Mouse (Mus musculus): ENCODE data around the gene Gpx8. TPM values are rescaled to one million over a fixed set of nuclear protein-coding genes. Genes with fewer than 3 reads are reported as not detected.

The Gpx8 gene
- not detected for polyA plus RNA-seq (2017; shearing (Covaris generic))

GRCm38 (mm10) chr13:113046211-113046883 is at the start of gene Gpx8:
Gene Gpx8 (minus strand): TSS chr13:113046410.

DNA sequence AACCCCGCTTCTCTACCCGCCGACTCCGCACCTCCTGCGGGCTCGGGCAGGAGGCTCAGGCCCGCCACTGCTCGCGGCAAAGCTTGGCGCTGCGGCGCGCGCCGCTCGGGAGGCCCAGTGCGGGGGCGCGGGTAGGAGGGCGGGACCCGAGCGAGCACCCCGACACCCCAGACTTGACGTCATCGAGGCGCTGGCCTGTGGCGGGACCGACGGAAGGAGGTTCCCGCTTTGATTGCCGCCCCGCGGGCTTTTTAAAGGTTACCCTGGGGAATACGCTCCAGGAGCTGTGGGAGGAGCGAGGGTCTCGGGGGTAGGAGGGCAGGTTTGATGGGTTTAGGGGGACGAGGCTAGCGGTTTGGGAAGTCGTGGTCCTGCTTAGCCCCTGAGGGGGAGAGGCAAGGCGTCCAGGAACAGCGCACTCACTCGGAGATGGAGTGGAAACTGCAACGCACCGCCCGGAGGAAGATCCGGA is 11.2 kb downstream of the Gpx8 start, which contains the start of gene Cdc20b:
Cdc20b (plus strand) TSS at position 162 of the 472 bp plus-strand sequence.

DNA sequence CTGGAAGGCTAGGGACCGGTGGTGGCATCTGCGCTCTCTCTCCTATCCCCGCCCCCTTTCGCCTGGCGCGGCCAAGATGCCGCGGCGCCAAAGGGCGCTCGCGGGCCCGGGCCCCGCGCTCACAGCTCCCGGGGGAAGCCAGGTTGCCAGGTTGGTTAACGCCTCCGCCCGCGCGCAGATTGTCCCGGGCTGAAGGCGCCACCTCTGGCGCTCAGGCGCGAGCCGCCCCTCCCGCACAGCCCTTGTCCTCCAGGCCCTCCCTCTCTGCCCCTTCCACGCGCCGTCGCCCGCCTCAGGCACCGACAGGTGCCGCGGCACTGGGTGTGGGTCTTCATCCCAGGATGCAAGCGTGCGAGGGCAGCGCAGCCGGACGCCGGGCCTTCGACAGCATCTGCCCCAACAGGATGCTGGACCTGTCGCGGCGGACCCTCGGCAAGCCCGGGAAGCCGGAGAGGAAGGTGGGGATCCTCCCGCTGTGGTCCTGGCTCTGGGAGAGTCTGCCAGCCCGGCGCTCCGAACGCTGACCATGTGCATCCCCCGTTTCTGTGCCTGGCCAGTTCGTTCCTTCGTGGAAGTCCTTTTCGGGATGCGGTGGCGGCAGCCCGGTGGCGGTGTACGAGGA is 52.6 kb downstream of the Gpx8 start, which contains the start of gene Mcidas:
Mcidas (plus strand) TSS at position 315 of the 622 bp plus-strand sequence.

Other genes with a start within 250 kb of the Gpx8 start
- 5.5 TPM for gene Plpp1, start 245.6 kb downstream of the Gpx8 start, polyA plus RNA-seq (2017; shearing (Covaris generic))
- gene Mtrex, start 119.0 kb downstream of the Gpx8 start, polyA plus RNA-seq (2017; shearing (Covaris generic)): 95.0 TPM
- gene Dhx29, start 119.0 kb downstream of the Gpx8 start, polyA plus RNA-seq (2017; shearing (Covaris generic)): 32.2 TPM
- gene Ccno, start 58.6 kb downstream of the Gpx8 start, polyA plus RNA-seq (2017; shearing (Covaris generic)): not detected
- gene Mcidas, start 52.6 kb downstream of the Gpx8 start, polyA plus RNA-seq (2017; shearing (Covaris generic)): not detected
- gene Cdc20b, start 11.3 kb downstream of the Gpx8 start, polyA plus RNA-seq (2017; shearing (Covaris generic)): not detected
- gene Gzma, start 54.6 kb upstream of the Gpx8 start, polyA plus RNA-seq (2017; shearing (Covaris generic)): 3.5 TPM
- 0.26 TPM for gene Esm1, start 163.2 kb upstream of the Gpx8 start, polyA plus RNA-seq (2017; shearing (Covaris generic))
- gene Gzmk, start 179.5 kb upstream of the Gpx8 start, polyA plus RNA-seq (2017; shearing (Covaris generic)): 4.0 TPM
- not detected for gene BC067074, start 246.7 kb upstream of the Gpx8 start, polyA plus RNA-seq (2017; shearing (Covaris generic))